Mouse (Mus musculus) heart, adult 2 months (tissue): Measurements from ENCODE around the gene Traf5. TPM values are rescaled to one million over a fixed set of nuclear protein-coding genes. Genes with fewer than 3 reads are reported as not detected.

Source experiments
- DNase-seq, 2 experiments: peaks; one replicate each; pipeline ENCODE4 v3.0.0; 2021
- H3K27ac ChIP-seq: fragments of 200-600 bp; 2 replicates; pipeline ENCODE4 v1.8.1; 2022
- H3K27me3 ChIP-seq: fragments of 200-500 bp; 2 replicates; pipeline ENCODE4 v1.6.1; 2012; ENCODE audit warnings: mild to moderate bottlenecking, low read length, inconsistent platforms, mixed read lengths; ENCODE audit not compliant: control insufficient read depth, insufficient read depth
- H3K36me3 ChIP-seq: fragments of 200-500 bp; 2 replicates; pipeline ENCODE4 v1.6.1; 2012; ENCODE audit warnings: low read length, inconsistent platforms; ENCODE audit not compliant: control insufficient read depth, insufficient read depth
- H3K4me1 ChIP-seq: fragments of 200-500 bp; 2 replicates; pipeline ENCODE4 v1.6.1; 2011; ENCODE audit warnings: low read length; ENCODE audit not compliant: control insufficient read depth, insufficient read depth
- H3K4me3 ChIP-seq: fragments of 200-600 bp; 2 replicates; pipeline ENCODE4 v1.8.1; 2022
- H3K79me2 ChIP-seq: fragments of 200-500 bp; replicated peaks from 2 replicates; pipeline ENCODE4 v1.6.1; 2012; ENCODE audit warnings: mild to moderate bottlenecking, inconsistent platforms, low read length, moderate library complexity, mixed read lengths; ENCODE audit not compliant: control insufficient read depth, insufficient read depth
- H3K9ac ChIP-seq: fragments of 200-500 bp; 2 replicates; pipeline ENCODE4 v1.6.1; 2012; ENCODE audit warnings: low read depth, mild to moderate bottlenecking, control low read depth, inconsistent platforms, low read length, mixed read lengths
- CTCF ChIP-seq: fragments of 200-600 bp; IDR thresholded peaks from 2 replicates; pipeline ENCODE4 v1.8.1; 2022; ENCODE audit warnings: antibody characterized with exemption, mild to moderate bottlenecking, moderate library complexity
- EP300 ChIP-seq: fragments of 200-500 bp; IDR thresholded peaks from 2 replicates; pipeline ENCODE4 v1.6.1; 2011; ENCODE audit warnings: low read depth, low read length, control low read depth; ENCODE audit not compliant: insufficient read depth
- POLR2A ChIP-seq: fragments of 200-500 bp; IDR thresholded peaks from 2 replicates; pipeline ENCODE4 v1.6.1; 2011; ENCODE audit warnings: mild to moderate bottlenecking, low read depth, low read length, control low read depth; ENCODE audit not compliant: insufficient read depth
- WGBS: fragments of 180-500 bp; shearing (Covaris S2); methylation state at CpG from one replicate; pipeline ENCODE4 v1.1.7; 2018; 5-methylcytosine and 5-hydroxymethylcytosine counted together
- intact Hi-C: fragments of 180-260 bp; cut with DNase I; formaldehyde crosslinking; loops from one replicate; pipeline ENCODE4 v1.15.1; 2025
- polyA plus RNA-seq: library from polyadenylated mRNA; depleted of rRNA; stranded (reverse); fragments of >200 nt; gene quantifications from 2 replicates; pipeline ENCODE4 v1.2.3, GENCODE M21; 2012
- total RNA-seq, 2 experiments: library from RNA; stranded (reverse); gene quantifications; 2 replicates each; pipeline ENCODE4 v1.2.3; 2021

Gene Traf5
- total and polyA plus RNA-seq, 3 experiments: 3.9 to 4.4 (median 4.3) TPM

DNA sequence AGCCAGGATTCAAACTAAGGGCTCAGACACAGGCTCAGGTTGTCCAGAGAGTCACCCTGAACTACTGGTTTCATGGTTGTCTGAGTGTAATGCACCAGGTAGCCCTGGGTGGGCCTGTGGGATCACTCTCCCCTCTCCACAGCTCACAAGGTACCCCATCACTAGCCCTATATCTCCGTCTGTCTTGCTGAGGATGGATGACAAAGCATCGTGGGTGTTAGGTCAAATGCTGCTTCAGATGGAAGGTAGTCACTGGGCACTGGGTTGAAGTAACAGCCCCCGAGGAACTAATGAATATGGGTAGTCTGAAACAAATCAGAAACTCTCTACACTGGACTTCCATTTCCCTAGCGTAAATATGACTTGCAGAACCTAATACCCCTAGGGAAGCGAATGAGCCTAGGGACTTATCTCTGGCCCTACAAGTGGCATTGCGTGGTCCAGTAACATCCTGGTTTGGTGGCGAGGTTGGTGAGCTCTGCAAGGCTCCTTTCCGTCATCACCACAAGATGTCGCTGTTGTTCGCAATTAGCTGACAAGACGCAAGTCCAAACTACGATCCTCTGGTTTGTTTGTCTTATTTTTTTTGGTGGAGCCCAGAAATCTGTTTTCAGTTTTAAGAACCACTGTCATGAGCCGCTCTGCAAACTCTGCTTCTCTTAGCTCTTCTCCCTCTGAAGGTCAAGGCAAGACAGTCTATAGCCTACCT lies 127.4 kb downstream of the Traf5 start:
- Histone ChIP-seq H3K36me3 (no peaks in the 10 kb centered on the region), H3K4me1 (no peaks in the 10 kb centered on the region; the same call in 1 of the 2 replicates), H3K4me3 (no peak overlapping the region), H3K79me2 (no peaks in the 10 kb centered on the region), H3K27ac (no peak overlapping the region), H3K27me3 (no peaks in the 10 kb centered on the region), H3K9ac (no peak overlapping the region)
- TF ChIP-seq EP300 (peak; percentile 92), CTCF (peak; percentile 92), POLR2A (no peak)
- intact Hi-C loops: loop anchor here (1.0 to 5.0 kb wide), 5 partner anchors 26 to 131 kb away; no protein-coding TSS in a partner anchor
- peak; percentile 73 to 75 for DNase-seq
- 13% methylated on average over 13 of the region's 13 CpGs for WGBS

DNA sequence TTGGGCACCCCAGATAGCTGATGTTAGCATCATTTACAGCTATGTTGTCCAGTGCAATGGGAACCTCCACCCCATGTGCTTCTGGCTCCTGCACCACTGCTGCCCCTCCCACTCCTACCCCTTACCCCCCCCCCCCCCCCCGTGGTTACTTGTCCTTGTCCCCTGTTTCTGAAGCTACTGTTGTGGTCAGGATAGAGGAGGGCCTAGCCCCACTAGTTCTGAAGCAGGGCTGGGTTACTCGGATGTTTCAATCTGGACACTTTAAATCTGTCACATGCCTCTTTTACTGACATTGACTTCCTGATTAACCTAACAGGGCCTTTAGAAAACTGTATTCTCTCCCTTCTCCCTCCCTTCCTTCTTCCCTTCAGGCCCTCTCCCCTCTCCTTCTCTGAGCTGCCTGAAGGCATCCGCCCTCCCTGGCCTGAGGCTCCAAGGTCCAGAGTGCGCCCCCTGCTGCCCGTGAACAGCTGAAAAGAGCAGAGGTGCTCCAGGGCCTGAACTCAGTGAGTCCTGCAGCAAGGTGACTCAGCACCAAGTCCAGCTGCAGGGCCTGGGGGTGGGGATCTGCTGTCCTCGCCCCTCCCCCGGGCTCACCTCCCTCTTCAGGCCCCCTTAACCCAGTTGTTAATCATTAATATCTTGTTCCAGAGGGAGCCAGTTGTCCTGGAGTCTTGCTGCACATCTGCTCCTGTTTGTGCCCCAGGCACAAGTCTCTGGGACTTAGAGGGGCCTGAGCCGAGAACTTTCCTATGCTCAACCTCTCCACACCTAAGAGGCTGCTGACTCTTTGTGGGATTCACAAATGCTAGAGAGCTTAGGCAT lies 128.2 kb downstream of the Traf5 start:
- no peak for TF ChIP-seq POLR2A
- TF ChIP-seq EP300: peak; percentile 66; the same call in 1 of the 2 replicates
- peak; percentile 96 for TF ChIP-seq CTCF
- no peak overlapping the region for H3K9ac ChIP-seq
- H3K79me2 ChIP-seq: no peaks in the 10 kb centered on the region
- no peak overlapping the region; the same call in 1 of the 2 replicates for H3K27ac ChIP-seq
- H3K36me3 ChIP-seq: no peaks in the 10 kb centered on the region
- intact Hi-C loops: loop anchor here (1.0 to 5.0 kb wide), 4 partner anchors 27 to 130 kb away; no protein-coding TSS in a partner anchor
- H3K4me3 ChIP-seq: no peak overlapping the region
- DNase-seq: peak; percentile 86 to 92
- no peaks in the 10 kb centered on the region for H3K27me3 ChIP-seq
- WGBS: 29% methylated on average over 8 of the region's 8 CpGs
- no peaks in the 10 kb centered on the region; the same call in 1 of the 2 replicates for H3K4me1 ChIP-seq

GRCm38 (mm10) chr1:191963413-191963812 lies 128.9 kb downstream of the Traf5 start:
- Histone ChIP-seq H3K4me3 (no peak overlapping the region), H3K4me1 (no peaks in the 10 kb centered on the region; the same call in 1 of the 2 replicates), H3K36me3 (no peaks in the 10 kb centered on the region), H3K9ac (no peak overlapping the region), H3K27ac (peak overlapping the region; percentile 23; the same call in 1 of the 2 replicates), H3K79me2 (no peaks in the 10 kb centered on the region), H3K27me3 (no peaks in the 10 kb centered on the region)
- no peak for DNase-seq
- whole genome bisulfite sequencing: 57% methylated on average over 3 of the region's 3 CpGs
- TF ChIP-seq CTCF (no peak), EP300 (no peak), POLR2A (no peak)
- intact Hi-C loops: loop anchor here (5.0 kb wide), 1 partner anchor 36 kb away; no protein-coding TSS in a partner anchor

GRCm38 (mm10) chr1:191960946-191961345 lies 131.4 kb downstream of the Traf5 start:
- H3K27me3 ChIP-seq: no peaks in the 10 kb centered on the region
- no peak overlapping the region for H3K9ac ChIP-seq
- no peak overlapping the region for H3K4me3 ChIP-seq
- no peaks in the 10 kb centered on the region for H3K36me3 ChIP-seq
- no peaks in the 10 kb centered on the region for H3K79me2 ChIP-seq
- DNase-seq: no peak
- TF ChIP-seq POLR2A (no peak), CTCF (no peak), EP300 (no peak)
- intact Hi-C loops: loop anchor here (5.0 kb wide), 1 partner anchor 34 kb away; no protein-coding TSS in a partner anchor
- no peak overlapping the region for H3K27ac ChIP-seq
- 52% methylated on average over 2 of the region's 2 CpGs for WGBS
- peaks cover 7% of the 10 kb centered on the region for H3K4me1 ChIP-seq

GRCm38 (mm10) chr1:191957321-191957720 lies 135.0 kb downstream of the Traf5 start:
- DNase-seq: peak in 1 of 2 experiments; percentile 50
- Histone ChIP-seq H3K4me3 (no peak overlapping the region), H3K79me2 (no peaks in the 10 kb centered on the region), H3K36me3 (no peaks in the 10 kb centered on the region), H3K27me3 (no peaks in the 10 kb centered on the region), H3K27ac (peak overlapping the region; percentile 93), H3K9ac (no peak overlapping the region), H3K4me1 (peaks cover 22% of the 10 kb centered on the region)
- intact Hi-C loops: loop anchor here (2.0 kb wide), 1 partner anchor 51 kb away; the partner anchor contains the start of gene Slc30a1
- TF ChIP-seq EP300: no peak
- WGBS: 9% methylated on average over 3 of the region's 3 CpGs
